Mouse (Mus musculus) cerebellum, postnatal 4 days (tissue): ENCODE measurements around the gene Neurl2.
"Not testable (repeated sequence)": the region's sequence is repeated elsewhere in the genome, so short reads cannot be mapped to it uniquely, and the experiment has no call there.

Source experiments
- DNase-seq, 2 experiments: peaks; one replicate each; pipeline ENCODE4 v3.0.0; 2022; ENCODE audit warnings: low spot score in 2 of 2, mixed read lengths in 1 of 2

The Neurl2 gene

DNA sequence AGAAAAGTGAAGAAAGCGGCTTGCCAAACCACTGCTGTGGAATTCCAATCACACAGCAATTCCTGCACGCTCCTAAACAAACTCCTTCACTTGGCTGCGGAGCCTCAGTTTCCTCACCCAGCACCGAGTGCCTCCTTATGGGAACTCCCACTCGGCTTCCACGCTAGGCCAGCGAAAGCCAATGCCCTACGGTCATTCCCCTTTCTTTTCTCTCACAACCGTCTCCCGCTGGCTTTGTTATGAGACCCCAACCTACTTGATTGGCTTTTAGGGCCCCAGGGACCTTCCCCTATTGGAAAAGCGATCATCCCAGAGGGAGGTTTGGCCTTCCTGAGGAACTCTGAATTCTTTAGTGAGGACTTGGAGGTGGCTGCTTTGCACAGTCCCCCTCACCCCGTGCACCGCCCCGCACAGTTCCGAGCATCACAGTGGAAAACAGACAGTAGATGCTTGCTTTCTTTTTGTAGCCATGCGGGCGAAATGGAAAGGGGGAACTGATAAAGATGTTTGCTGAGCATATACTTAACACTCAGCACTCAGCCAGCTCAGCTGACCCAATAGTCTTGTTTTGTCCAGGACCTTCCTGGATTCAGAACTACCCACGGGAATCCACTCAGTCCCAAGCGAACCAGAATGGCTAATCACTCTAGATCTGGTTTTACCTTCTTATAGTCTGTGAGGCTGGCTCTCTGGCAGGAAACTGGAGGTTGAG is 24.7 kb upstream of the Neurl2 start:
- no peak for DNase-seq

DNA sequence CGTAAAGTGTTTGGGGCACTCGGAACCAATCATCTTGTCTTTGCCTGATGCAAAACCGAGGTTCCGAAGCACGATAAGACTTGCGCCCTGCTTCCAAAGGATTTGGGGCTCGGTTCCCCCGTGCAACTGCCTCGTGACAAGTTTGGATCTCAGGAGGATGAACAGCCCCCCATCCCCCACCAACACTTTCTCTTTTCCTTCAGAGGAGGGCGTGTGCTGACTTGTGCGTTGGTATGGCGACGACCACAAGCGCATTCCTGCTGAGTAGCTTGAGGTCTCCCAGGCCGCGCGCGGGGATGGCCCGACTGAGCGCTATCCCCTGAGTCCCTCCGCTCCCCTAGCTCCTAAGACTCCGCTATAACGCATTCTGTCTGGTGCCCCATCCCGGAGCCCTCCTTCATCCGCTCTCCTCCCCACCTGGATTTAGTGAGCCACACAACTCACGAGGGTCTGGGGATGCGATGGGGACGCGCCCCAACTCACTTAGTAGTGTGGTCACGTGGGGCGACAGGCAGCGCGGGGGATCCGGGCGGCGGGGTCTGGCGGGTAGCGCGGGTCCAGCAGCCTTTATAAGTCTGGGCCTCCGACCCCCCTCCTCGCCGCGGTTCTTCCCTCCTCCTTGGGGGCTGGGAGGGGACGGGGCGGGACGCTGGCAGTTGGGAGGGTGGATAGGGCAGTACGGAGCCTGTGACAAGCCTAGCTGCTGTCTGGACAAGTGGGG is 24.0 kb upstream of the Neurl2 start, which contains the start of gene Pltp:
TSS of gene Pltp (minus strand) at position 611 of the 721 bp plus-strand sequence.
- DNase-seq = peak in 1 of 2 experiments; percentile 57

DNA sequence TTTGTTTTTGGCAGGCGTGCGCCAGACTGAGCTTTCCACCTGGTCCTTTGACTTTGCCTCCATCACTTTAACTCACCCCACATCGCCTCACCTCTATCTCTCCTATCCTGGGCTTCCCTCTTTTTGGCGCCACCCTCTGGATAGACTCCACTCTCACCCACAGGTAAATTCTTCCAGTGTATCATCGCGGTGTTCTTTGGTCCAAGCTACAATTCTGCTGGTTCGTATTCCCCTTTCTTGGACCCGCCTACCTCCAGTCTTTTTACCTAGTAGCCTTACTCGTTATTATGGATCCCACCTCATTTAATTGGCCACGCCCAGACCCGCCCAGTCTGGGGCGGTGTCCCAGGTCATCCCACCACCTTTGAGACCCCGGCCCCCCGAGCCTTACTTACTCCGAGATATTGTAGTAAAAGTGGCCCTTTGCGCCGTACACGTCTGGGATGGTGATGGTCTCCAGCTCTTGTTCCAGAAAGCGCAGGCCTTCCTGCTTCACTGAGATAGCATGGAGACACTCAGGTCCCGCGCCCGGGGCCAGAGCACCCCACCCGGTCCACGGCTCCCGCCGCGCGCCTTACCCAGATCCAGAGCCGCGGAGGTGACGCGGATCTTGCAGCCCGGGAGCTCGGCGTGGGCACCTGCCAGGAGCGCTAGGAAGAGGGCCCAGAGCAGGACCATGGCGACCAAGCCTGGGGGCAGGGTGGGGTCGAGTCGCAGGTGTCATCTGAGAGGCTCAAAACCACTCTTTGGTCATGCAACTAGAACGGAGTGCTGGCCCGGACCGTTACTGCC is 23.2 kb upstream of the Neurl2 start:
- no peak for DNase-seq

DNA sequence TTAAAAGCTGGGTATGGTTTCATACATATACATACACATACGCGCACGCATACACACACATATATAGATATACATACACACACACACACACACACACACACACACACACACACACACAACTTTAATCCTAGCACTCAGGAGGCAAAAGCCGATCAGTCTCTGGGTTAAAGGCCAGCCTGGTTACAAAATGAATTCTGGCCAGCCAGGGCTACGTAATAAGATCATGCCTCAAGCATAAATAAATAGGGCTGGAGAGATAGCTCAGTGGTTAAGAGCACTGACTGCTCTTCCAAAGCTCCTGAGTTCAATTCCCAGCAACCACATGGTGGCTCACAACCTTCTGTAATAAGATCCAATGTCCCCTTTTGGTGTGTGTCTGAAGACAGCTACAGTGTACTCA is 22.3 kb upstream of the Neurl2 start:
- DNase-seq = not testable (repeated sequence)

DNA sequence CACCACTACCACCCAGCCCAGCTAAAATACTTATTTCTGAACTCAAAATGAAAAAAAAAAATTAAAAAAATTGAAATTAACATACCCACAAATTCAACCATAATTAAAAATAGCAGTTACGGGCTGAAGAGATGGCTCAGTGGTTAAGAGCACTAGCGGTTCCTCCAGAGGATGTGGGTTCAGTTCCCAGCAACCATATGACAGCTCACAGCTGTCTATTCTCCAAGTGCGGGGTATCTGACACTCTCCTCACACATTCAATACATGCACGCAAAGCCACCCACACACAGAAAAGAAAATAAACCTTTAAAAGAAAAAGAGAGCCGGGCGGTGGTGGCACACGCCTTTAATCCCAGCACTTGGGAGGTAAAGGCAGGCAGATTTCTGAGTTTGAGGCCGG is 16.8 kb upstream of the Neurl2 start:
- DNase-seq = no peak

DNA sequence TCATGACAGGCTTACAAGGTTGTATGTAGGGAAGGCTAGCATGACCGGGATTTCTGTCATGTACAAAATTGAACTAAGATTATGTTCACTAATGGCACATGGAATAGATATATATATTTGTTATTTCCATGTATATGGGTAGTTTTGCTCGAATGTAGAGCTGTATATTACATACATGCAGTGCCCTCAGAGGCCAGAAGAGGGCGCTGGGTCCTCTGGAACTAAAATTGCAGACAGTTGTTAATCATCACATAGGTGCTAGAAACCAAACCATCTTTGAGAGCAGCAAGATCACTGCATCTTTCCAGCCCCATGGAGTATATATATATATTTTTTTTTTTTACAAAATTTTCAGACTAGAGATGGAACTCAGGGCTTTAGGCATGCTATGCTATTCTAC is 12.5 kb upstream of the Neurl2 start:
- no peak for DNase-seq

DNA sequence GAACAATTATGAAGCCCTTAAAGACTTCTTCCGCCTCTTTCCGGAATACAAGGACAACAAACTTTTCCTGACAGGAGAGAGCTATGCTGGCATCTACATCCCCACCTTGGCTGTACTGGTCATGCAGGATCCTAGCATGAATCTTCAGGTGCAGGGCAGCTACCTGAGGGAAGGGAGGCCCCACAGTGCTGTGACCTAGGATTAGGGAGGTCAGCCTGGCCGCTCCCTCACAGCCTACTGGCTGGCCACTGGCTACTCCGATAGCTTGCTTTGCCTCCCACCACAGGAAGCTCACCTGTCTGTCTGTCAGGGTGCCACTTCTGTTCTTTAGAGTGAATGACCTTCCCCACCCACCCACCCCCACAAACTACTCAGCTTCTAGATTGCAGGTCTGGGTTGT is 1.9 kb upstream of the Neurl2 start:
- no peak for DNase-seq

DNA sequence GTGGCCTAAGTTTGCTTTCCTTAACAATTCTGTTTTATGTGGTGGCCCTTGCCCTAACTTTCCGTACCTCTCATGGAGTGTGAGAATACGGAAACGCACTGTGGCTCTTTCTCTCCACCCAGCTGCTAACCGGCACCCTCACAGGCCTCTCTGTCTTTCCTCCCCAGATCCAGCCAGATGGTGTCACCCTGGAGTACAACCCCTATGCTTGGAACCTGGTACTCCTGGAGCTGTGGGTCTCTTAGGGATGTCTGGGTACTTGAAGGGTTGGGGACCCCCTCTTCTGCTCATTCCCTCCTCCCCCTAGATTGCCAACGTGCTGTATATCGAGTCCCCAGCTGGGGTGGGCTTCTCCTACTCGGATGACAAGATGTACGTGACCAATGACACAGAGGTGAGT is 1.3 kb upstream of the Neurl2 start:
- no peak for DNase-seq

DNA sequence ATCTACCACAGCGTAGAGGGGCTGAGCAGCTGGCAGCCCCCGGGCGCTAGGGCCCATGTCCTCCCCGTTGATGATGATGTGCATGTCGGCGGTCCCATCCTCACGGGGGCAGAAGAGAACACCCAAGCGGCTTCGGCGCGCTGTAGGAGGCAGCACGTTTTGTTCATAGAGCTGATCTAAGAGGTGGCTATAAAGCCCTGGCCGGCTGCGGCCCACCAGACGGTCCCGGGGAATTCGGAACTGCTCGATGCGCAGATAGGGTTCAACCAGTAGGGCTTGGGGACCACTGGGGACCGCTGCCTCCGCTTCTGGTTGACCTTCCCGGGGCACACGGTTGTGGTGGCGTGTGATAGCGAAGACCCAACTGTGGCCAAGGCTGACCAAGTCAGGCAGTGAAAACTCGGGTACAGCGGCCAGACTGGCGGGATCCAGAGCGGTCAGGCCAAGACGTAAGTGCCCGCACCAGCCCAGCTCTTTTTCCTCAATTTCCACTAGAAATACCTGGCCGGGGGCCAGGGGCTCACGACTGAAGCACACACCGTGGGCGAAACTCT is 431 bp downstream of the Neurl2 start, which contains the start of gene Ctsa:
TSS of gene Ctsa (plus strand) at position 126 of the 554 bp plus-strand sequence.
- peak; percentile 60 to 67 for DNase-seq

DNA sequence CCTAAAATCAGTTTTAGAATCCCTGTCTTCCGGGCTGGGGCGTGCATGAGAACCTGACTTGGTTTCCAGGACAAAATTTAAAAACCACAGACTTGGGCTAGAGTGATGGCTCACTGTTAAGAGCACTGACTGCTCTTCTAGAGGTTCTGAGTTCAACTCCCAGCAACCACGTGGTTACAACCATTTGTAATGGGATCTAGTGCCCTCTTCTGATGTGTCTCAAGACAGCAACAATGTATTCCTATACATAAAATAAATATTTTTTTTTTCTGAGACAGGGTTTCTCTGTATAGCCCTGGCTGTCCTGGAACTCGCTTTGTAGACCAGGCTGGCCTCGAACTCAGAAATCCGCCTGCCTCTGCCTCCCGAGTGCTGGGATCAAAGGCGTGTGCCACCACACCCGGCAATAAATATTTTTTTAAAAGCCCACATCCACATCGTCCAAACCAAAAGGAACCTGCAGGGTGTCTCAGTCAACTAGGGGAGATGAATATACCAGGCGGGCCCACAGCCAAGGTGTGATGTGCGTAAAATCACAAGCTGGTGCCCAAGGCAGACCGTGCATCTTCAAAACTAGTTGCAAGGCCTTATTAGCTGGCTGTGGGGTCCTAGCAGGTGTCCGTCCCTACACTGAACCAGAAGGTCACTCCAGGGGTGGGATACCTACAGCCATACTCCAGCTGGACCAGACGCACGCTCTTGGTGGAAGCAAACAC is 1.1 kb downstream of the Neurl2 start:
- peak in 1 of 2 experiments; percentile 39 for DNase-seq

DNA sequence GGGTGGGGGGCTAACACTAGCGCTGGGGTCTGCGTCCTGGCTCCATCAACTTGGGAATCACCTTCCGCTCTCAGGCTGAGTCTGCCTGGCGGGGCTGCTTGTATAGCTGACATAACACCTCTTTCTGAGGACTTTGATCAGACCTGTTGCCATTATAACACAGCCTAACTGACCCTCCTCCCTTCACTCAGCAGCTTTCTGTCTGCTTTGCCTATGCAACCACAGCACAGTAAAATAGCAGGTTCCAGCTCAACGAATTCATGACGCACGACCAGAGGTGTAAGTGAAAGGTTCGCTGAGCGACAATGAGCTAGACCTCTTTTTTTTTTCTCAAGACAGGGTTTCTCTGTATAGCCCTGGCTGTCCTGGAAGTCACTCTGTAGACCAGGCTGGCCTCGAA is 2.2 kb downstream of the Neurl2 start:
- DNase-seq = no peak

DNA sequence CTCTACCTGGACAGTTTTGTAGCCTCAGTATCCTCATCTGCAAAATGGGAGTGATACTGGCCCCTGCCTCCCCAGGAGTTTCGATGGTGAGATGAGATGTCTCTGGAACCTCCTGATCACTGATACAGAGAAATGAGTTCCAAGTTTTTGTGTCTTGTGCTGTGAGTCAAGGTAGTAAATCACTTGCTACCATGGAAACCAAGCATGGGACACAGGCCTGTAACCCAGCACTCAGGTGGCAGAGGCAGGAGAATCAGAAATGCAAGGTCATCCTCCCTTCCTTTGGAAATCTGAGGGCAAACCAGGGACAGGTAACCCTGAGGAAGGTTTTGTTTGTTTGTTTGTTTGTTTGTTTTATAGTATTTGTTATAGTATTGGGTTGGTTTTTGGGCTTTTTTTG is 4.2 kb downstream of the Neurl2 start:
- no peak for DNase-seq

DNA sequence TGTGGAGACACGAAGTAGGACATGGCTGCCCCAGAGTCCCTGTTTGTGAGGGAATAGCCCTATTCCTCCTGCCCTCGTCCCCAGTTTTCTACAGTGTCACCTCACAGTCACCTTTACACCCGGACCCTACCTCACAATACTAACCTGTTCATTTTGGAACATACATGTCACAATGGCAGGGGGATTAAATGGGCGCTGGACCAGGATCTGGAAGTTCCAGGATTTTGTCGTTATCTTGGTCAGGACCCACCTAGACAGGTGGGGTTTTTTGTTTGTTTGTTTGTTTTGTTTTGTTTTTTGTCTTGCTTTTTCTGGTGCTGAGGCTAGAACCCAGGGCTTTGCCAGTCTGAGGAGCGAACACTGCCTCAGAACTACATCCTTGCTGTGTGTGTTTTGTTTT is 4.8 kb downstream of the Neurl2 start, which contains the start of gene Spata25:
TSS of gene Spata25 (minus strand) at position 101 of the 400 bp plus-strand sequence.
- DNase-seq = no peak

DNA sequence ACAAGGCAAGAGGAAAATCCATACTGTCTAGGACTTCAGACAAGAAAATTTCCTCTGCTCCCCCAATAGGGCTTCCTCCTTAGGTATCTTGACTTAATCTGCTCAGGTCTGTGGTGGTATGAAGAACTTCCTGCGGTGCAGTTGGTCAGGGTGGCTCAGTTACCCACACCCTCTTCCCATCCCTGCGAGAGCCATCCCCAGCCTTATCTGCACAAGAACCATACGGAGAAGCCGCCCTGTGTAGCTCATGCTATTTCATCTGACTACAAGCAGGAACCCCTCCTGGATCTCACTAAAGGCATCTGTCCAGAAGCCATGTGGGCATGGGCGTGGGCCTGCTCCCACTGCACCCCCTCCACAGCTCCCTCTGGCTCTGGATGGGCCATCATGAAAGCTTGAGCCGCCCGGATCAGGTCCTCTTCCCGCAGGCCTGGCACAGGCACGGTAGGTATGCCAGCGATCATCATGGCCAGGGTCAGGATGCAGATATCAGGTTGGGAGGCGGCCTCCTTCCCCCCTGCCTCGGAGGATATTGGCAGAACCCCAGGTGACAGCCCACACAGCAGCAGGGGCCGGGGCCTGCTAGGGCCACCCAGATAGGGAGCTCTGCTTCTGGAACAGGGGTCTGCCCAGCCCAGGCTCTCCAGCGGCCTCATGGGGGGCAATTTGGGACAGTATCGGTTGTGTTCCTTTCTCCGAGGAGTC is 6.0 kb downstream of the Neurl2 start:
- DNase-seq = no peak

DNA sequence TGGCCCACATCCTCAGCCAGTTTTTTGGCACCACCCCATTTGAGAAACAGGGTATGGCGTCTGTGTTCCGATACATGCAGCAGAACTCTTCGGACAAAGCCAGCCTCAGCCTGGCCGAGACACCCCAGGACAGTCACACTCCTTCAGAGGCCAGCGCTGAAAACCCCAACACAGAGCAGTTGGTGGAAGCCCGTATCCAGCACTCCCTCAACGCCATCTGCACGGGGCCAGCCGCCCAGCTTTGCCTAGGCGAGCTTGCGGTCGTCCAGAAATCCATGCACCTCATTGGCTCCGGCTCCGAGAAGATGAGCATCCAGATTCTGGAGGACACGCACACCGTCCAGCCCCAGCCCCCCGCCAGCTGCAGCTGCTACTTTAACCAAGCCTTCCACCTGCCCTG is 7.7 kb downstream of the Neurl2 start:
- DNase-seq = no peak

DNA sequence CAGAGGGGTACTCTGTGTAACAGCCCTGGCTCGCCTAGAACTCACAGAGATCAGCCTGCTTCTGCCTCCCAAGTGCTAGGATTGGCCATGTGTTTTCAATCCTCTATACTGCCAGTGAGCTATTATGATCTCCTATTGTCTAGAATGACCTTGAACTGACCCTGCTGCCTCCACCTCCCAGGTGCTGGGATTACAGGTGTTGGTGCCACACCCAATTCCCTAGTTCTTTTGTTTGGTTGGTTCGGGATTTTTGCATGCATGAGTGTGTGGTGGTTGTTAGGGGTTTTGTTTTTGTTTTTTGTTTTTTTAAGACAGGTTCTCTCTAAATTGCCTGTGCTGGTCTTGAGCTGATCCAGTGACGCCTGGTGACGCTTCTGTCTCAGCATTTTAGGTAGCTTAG is 9.3 kb downstream of the Neurl2 start:
- no peak for DNase-seq

DNA sequence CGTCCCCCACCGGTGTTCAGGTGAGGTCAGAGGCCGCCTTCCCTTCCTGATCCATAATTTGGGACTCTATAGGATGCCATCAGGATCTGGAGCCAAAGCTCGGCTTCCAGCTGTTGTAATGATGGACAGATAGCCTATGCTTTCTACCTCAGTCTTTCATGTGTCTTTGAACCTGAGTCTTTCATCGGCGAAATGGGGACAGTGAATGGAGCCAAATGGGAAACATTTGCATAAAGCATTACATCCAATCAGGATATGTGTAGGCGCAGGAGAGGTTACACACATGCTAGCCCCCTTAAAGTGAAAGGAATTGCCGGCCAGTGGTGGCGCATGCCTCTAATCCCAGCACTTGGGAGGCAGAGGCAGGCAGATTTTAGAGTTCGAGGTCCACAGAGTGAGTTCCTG is 10.1 kb downstream of the Neurl2 start:
- no peak for DNase-seq

DNA sequence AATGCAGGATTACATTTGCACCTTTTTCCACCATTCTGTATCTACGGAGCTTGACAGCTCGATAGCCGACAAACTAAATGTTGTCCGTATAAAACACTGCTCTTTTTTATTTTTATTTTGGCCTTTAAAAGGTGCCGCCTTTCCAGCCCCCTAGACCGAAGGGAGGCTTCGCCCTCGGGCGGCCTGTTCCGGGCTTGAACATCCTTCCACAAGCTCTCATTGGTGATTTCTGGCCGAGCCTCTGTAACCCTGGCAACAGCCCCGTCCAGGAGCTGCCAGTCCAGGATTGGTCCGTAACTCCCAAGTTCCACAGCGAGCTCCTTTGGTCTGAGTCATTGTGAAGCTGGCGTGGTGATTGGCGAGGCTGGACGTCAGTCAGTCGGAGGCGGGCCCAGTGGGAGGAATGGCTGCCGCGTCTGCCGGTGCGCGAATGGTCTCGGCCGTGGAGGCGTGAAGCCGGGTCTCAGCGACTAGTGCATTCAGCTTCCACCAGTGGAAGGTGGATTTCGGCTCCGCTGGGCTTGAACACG is 10.6 kb downstream of the Neurl2 start, which contains the start of gene Zswim1:
TSS of gene Zswim1 (plus strand) at position 51 of the 530 bp plus-strand sequence.
- peak; percentile 100 for DNase-seq

DNA sequence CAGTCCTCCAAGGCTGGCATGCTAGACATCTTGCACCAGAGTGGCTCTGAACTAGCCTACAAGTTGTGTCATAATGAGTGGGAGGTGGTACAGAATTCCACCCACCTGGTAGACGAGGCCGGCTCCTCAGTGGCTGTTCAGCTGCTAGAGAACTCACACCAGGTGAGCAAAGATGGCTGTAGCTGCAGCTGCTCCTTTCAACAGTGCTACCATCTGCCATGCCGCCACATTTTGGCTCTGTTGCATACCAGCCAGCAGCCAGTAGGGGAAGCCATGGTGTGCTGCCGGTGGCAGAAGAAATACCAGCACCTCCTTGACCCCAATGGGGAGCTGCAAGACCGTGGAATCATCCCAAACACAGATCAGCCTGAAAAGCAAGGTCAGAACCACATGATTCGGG is 12.2 kb downstream of the Neurl2 start:
- DNase-seq = no peak

DNA sequence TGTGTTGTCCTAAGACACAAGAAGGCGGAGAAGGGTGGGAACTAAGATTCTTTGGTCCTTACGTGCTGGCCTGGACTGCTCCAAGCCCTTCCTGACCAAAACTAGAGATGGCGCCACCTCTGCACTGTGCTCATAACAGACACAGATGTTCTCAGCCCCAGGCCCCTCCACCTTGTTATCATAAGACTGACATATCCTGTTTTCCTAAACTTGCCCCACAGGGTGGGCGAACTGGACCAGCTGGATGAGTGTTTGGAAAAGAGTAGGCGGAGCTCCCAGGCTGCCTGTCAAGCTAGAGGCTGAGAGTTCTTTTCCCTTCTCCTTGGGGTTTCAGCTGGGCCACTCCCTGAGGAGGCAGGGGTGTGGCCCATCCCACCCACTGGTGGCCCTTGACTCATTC is 15.6 kb downstream of the Neurl2 start:
- DNase-seq = no peak
